Mouse (Mus musculus) heart, postnatal 0 days (tissue): ENCODE data around the gene Ccz1.
A peak's percentile ranks its signal among the peaks of the same experiment; 100 is the strongest.

Experiments used
- CTCF ChIP-seq: IDR thresholded peaks from 2 replicates; pipeline ENCODE4 v1.5.1; 2016; ENCODE audit warnings: antibody characterized with exemption, control low read depth, low read depth
- EP300 ChIP-seq: IDR thresholded peaks from 2 replicates; pipeline ENCODE4 v1.6.1; 2016; ENCODE audit warnings: antibody characterized with exemption, low read depth

DNA sequence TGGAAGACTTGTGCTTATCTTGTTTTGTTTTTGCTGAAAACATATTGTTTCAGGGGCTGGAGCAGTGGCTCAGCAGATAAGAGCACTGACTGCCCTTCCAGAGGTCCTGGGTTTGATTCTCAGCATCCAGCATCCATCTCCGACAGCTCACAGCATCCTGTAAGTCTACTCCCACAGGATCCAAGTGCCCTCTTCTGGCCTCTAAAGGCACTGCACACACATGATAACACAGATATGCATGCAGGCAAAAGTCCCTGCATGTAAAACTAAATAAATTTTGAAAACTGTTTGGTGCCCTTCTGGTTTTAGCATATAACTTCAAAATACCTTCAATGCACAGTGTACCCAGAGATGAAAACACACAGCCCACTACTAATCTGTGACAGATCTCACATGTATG lies 15.3 kb downstream of the Ccz1 start:
- TF ChIP-seq CTCF (0 out of 2 replicates have a peak, but pooled peaks have one; percentile 16), EP300 (no peak)
